Mouse (Mus musculus) kidney, adult 9 months (tissue): ENCODE measurements at regions not wholly inside any gene's neighbourhood (a gene's known extent, or its start where the extent isn't known, plus 50 kb on each side); places are given as distances from the start of the nearest gene placed in this dataset.

Source experiments
- DNase-seq: peaks from one replicate; pipeline ENCODE4 v3.0.0; 2022

DNA sequence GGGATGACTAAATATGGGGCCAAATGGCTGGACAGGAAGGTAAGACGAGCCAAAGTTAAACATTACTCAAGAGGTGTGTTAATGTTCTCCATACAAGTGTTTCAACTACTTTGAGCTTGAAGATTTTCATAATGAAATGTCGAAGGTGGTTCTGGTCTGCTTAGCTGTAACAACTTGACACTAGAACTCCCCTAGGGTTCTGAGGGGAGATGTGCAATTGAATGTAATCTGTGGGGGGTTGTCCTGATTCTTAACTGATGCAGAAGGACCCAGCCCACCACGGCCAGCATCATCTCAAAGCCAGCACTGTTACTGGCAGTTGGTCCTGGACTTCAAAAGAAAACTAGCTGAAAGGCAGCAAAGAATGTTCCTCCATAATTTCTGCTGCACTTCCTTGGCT is 55.3 kb downstream of the Gpr88 start:
- peak; percentile 72 for DNase-seq

DNA sequence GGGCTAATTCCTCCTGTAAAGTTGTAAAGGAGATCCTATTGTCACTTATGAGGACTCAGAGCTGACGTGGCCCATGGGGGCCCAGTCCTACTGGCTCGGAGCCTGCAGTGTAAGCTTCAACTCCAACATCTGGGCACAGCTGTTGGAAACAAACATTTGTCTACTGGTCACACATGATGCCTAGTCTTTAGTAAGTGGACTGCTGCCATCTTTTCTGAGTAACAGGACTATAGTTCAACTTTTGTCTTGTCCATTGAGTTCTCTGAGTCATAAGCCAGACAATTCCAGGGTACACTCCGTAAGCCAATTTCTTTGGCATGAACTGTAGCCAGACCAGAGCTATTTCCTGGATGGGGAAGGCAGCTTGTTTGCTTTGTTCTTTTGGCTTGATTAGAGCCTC is 58.6 kb downstream of the Gpr88 start:
- DNase-seq: peak; percentile 59

DNA sequence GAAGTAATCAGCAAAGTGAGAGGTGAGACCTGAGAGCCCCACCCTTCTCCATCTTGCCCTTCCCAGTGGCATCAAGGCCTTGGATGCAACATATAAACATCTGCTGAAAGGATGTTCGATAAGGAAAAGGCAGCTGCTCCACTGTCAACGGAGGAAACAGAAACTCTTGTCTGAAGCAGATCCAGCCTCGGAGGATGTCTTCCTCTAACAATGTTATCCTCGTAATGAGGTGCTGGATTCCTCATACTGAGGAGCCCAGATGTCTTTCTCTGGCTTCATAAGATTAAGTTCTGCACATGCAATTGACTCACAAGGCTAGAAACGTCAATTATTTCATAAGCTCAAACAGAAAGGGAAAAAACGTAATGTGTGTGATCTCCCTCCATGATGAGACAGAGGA is 61.8 kb upstream of the Vcam1 start:
- DNase-seq: no peak

DNA sequence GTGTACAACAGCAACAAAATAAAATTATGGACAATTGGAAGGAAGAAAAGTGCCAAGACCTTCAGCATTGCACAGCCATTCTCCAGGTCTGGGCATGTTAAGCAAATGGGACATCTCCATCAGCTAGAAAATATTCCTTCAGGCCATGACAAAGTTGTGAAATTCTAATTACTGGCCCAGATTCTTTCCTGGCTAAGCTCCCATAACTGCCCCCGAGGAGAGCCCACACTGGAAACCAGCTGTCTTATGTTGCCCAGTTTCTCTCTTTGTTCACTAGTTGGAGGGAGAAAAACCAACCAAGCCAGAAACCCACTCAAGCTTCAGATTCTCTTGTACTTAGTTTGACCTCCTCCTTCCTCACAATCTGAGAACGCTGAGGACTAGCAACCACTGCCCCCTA is 61.2 kb upstream of the Vcam1 start:
- DNase-seq: no peak

DNA sequence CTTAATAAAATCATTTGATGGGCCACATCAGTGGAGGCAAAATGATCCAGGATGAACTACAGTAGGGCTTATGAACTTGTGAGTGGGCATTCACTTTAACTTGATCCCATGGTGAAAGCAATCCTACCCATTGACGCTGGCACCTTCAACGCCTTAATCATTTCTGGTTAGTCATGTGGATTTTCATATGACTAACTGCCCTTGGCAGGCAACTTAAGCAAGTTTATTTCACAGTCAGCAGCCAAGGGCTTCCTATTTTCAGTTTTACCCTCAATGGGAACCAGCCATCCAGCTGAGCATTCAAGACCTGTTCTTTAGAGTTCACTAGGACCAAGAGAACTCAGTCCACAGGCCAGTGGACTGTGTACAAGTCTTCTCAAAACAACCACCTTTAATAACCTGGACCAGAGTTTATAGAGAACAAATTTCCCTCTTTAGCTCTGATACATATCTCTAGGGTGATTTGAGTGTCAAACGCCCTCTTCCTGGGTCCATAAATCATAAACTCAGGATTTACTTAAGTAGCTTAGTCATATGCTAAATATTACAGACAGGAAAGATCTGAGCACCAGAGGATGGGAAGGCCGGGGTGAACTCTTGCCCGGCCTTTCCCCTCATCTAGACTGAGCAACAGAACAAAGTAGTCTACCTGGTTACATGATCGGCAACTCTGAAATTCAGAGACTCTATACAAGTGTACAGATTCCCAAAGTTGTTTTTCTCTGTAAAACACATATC is 60.0 kb upstream of the Vcam1 start:
- DNase-seq: peak; percentile 65

DNA sequence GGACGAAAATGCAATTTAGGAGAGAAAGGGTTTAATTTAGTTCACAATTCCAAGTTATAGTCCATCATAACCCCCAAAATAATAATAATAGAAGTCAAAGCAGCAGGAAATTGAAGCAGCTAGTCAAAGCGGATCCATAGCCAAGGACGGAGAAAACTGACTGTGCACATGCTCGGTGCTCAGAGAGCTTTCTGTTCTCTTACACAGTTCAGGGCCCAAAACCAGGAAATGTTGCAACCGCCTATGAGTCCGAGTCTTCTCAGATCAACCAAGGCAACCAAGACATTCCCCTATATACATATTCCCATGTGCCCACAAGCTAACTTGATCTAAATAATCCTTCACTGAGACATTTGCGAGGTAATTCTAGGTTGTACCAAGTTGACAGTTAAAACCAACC is 55.7 kb upstream of the Vcam1 start:
- DNase-seq: no peak

DNA sequence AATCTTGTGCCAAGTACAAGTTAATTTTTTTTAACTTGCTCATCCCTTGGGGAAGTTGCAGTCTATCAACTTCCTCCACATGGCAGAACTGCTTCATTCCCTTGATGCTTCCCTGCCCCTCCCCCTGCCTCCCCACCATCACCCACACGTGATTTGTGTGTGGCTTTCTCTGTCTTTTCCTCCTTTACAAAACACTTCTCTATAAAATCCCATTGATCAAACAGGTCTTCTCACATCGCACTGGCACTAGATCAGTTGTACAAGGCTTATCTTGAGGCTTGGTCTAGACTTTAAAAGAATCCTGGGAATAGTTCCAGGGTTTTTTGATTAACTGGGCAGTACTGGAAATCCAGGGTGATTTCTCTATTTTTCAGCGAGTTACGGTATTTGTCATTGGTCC is 55.0 kb upstream of the Vcam1 start:
- peak; percentile 51 for DNase-seq

DNA sequence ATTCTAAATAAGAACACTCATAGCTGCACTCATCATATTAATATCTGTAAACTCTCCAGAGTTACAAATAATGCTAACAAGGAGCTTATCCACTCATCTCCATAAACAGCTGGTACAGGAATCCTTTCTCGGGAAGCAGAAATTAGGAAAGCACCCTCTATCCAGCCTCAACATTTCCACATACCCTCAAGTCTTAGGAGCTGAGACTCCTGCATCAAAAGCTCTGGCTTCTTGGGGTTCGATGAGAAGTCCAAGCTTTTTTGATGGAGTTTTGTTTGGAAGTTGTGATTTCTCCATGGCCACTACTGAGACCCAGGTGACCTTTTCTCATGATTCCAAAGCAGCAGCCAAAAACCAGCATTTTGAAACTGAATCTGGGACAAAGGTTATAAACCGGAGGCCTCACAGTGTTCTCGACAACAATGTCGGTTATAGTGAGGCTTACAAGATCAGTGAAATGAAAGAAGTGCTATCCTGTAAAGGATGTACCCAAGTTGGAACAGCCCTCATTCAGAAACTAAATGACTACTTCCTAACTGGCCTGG is 50.9 kb upstream of the Vcam1 start:
- DNase-seq: no peak
